Mouse (Mus musculus): ENCODE measurements around the gene B3gat3. TPM values are rescaled to one million over a fixed set of nuclear protein-coding genes. Genes with fewer than 3 reads are reported as not detected.

Gene B3gat3
- polyA plus RNA-seq, 1 experiment from 2014 or later, result 20.5 TPM

DNA sequence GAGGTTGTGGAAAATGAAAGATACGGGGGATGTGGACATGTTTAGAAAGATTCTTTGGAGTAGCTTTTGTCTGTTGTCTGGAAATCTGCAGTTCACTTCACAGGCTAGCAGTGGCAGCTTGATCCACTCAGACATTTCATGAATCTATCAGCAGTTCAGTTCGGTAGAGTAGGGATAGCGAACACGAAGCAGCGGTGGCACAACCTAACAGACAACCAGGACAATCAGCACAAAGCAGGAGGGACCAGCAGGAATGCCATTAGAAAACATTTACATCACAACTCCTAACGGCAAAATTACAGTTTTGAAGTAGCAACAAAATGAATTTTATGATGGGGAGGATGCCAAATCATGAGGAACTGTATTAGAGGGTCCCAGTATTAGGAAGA, 496 bp upstream of the B3gat3 start:
- peak overlapping the region; percentile 90 for H3K9ac ChIP-seq (ENCODE audit: low read depth, low read length)
- ATAC-seq (ENCODE audit: low read depth), result no peak
- H3K4me1 ChIP-seq (ENCODE audit: control insufficient read depth, low read depth, low read length), result peaks cover 16% of the 10 kb centered on the region
- peak overlapping the region; percentile 87 for H3K4me3 ChIP-seq (ENCODE audit: low read depth, low read length)
- 58% methylated on average over 6 of the region's 6 CpGs for WGBS (ENCODE audit: insufficient replicate concordance)
- H3K36me3 ChIP-seq (ENCODE audit: control insufficient read depth, insufficient read depth), result peaks cover 17% of the 10 kb centered on the region
- peak overlapping the region; percentile 96 for H3K27ac ChIP-seq (ENCODE audit: low read length)
- no peaks in the 10 kb centered on the region for H3K9me3 ChIP-seq (replicated peaks; ENCODE audit: control insufficient read depth, low read length)
- H3K27me3 ChIP-seq (ENCODE audit: control insufficient read depth, insufficient read depth, low read depth, low read length), result no peaks in the 10 kb centered on the region
- H3K4me2 ChIP-seq (ENCODE audit: low read depth, low read length), result peak overlapping the region; percentile 92

DNA sequence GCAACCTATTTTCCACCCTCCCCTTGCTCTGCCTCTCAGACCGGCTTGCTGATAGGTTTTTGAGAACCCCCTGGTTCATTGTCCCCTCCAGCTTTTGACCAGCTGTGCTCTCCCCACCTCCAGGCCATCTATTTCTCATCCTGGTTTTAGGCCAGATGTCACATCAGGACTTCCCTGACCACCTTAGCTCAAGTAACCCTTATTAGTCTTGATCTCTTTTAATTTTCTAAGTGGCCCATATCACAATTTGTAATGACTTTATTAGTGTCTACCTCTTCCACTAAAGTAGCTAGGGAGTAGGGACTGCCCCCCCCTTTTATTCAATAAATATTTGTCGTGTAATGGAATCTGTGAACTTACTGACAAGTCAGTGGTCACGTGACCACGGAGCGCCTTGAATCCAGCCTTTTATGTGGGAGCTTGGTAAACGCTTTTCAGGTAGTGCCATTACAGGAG, 690 bp downstream of the B3gat3 start:
- WGBS (ENCODE audit: insufficient replicate concordance), result under 1% methylated on average over 6 of the region's 6 CpGs
- peak overlapping the region; percentile 90 for H3K9ac ChIP-seq (ENCODE audit: low read depth, low read length)
- peak overlapping the region; percentile 87 for H3K4me3 ChIP-seq (ENCODE audit: low read depth, low read length)
- H3K27ac ChIP-seq (ENCODE audit: low read length), result peak overlapping the region; percentile 96
- peak overlapping the region; percentile 92 for H3K4me2 ChIP-seq (ENCODE audit: low read depth, low read length)
- no peaks in the 10 kb centered on the region for H3K27me3 ChIP-seq (ENCODE audit: control insufficient read depth, insufficient read depth, low read depth, low read length)
- peaks cover 16% of the 10 kb centered on the region for H3K4me1 ChIP-seq (ENCODE audit: control insufficient read depth, low read depth, low read length)
- no peak for ATAC-seq (ENCODE audit: low read depth)
- H3K9me3 ChIP-seq (replicated peaks; ENCODE audit: control insufficient read depth, low read length), result no peaks in the 10 kb centered on the region
- peaks cover 5% of the 10 kb centered on the region for H3K36me3 ChIP-seq (ENCODE audit: control insufficient read depth, insufficient read depth)

DNA sequence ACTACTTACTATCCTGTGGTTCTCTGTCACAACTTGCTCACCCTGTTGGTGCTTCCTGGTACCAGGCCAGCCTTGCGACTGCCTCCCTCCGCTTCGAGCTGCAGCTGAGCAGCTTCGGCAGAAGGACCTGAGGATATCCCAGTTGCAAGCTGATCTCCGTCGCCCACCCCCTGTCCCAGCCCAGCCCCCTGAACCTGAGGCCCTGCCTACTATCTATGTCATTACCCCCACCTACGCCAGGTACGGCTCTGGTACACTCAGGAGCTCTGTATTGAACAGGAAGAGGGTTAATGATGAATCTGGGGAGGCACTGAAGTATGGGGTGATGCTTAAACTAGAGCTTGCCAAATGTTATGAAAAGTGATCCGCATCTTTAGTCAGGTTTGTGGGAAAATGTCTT, 1.6 kb downstream of the B3gat3 start:
- peak overlapping the region; percentile 96; the same call in 1 of the 2 replicates for H3K27ac ChIP-seq (ENCODE audit: low read length)
- peak overlapping the region; percentile 87 for H3K4me3 ChIP-seq (ENCODE audit: low read depth, low read length)
- H3K4me1 ChIP-seq (ENCODE audit: control insufficient read depth, low read depth, low read length), result peaks cover 19% of the 10 kb centered on the region
- no peak for ATAC-seq (ENCODE audit: low read depth)
- H3K9me3 ChIP-seq (replicated peaks; ENCODE audit: control insufficient read depth, low read length), result no peaks in the 10 kb centered on the region
- H3K9ac ChIP-seq (ENCODE audit: low read depth, low read length), result peak overlapping the region; percentile 90; the same call in 1 of the 2 replicates
- H3K27me3 ChIP-seq (ENCODE audit: control insufficient read depth, insufficient read depth, low read depth, low read length), result no peaks in the 10 kb centered on the region
- no peaks in the 10 kb centered on the region; the same call in 1 of the 2 replicates for H3K36me3 ChIP-seq (ENCODE audit: control insufficient read depth, insufficient read depth)
- 73% methylated on average over 9 of the region's 9 CpGs for WGBS (ENCODE audit: insufficient replicate concordance)
- H3K4me2 ChIP-seq (ENCODE audit: low read depth, low read length), result peak overlapping the region; percentile 92

DNA sequence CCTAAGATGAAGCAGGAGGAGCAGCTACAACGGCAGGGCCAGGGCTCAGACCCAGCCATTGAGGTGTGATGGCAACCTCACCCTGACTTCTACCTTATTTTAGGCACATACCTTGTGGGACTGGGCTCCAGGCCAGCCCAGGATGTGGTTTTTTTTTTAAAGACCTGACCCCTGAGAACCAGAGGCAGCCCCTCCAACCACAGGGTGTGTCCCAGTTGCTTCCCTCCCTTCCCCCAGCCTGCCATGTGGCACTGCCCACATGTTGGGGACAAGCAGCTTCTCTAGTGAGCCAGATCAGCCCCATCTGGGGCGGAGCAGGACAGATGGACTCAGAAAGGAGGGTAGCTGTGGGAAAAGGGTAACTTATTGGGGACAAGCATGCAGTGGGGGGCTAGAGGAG, 6.6 kb downstream of the B3gat3 start:
- Histone ChIP-seq H3K36me3 (ENCODE audit: control insufficient read depth, insufficient read depth) (no peaks in the 10 kb centered on the region), H3K9ac (ENCODE audit: low read depth, low read length) (no peak overlapping the region), H3K4me3 (ENCODE audit: low read depth, low read length) (no peak overlapping the region), H3K4me2 (ENCODE audit: low read depth, low read length) (no peak overlapping the region), H3K9me3 (replicated peaks; ENCODE audit: control insufficient read depth, low read length) (no peaks in the 10 kb centered on the region), H3K27me3 (ENCODE audit: control insufficient read depth, insufficient read depth, low read depth, low read length) (no peaks in the 10 kb centered on the region), H3K4me1 (ENCODE audit: control insufficient read depth, low read depth, low read length) (peaks cover 46% of the 10 kb centered on the region), H3K27ac (ENCODE audit: low read length) (no peak overlapping the region)
- no peak for ATAC-seq (ENCODE audit: low read depth)
- 46% methylated on average over 2 of the region's 2 CpGs for WGBS (ENCODE audit: insufficient replicate concordance)

DNA sequence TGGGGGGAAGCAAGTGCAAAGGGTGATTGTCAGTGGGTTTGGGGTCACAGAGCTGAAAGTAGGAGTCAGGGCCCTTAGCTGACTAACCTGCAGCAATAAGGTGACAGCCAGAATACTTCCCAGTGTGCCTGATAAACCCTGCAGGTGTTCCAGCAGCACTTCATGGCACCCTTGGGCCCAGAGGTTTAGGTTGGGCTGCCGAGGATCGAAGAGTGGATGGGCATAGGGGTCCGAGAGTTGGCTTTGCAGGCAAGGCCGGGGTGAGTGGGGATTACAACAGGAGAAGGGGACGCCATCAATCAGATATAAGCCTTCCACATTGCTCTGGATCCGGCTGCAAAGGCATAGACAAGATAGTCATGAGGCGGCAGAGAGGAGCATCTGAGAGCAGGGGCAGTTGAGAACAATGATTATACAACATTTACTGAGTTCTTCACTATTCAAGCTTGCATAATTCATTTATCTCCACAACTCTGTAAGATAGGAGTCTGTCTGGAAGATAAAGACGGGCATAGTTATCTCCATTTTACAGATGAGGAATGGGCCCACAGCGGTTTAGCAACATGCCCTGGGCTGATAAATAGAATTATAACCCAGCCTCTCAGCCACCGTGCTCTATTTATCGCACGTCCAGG, 7.8 kb downstream of the B3gat3 start:
- Histone ChIP-seq H3K9me3 (replicated peaks; ENCODE audit: control insufficient read depth, low read length) (no peaks in the 10 kb centered on the region), H3K9ac (ENCODE audit: low read depth, low read length) (peak overlapping the region; percentile 1; the same call in 1 of the 2 replicates), H3K4me1 (ENCODE audit: control insufficient read depth, low read depth, low read length) (peaks cover 43% of the 10 kb centered on the region), H3K4me2 (ENCODE audit: low read depth, low read length) (peak overlapping the region; percentile 99), H3K36me3 (ENCODE audit: control insufficient read depth, insufficient read depth) (no peaks in the 10 kb centered on the region), H3K27me3 (ENCODE audit: control insufficient read depth, insufficient read depth, low read depth, low read length) (no peaks in the 10 kb centered on the region), H3K4me3 (ENCODE audit: low read depth, low read length) (peak overlapping the region; percentile 90), H3K27ac (ENCODE audit: low read length) (peak overlapping the region; percentile 91)
- WGBS (ENCODE audit: insufficient replicate concordance), result 27% methylated on average over 12 of the region's 12 CpGs
- ATAC-seq (ENCODE audit: low read depth), result peak; percentile 37

DNA sequence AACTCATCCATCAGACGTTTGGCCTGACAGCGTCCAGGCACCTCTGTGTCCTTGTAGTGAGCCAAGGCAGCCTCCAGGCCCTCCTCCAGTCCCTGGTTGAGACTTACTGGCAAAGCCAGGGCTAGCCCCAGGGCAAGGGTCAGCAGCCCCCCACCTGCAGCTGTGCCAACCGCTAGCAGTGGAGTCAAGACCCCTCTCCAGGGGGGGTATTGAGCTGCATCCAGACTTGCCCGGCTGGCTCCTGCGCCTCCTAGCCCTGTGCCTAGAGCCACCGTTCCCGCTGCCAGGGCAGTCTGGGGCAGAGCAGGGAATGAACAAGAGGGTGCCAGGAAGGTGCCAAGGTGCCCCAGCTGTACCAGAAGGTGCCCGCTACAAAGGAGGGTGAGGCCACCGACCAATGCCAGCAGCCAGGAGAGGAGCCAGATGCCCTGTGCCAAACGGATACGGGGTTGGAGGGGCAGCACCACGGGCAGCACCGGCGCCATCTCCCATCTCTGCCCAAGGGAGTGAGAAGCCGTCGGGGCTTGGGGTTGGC, 8.6 kb downstream of the B3gat3 start:
- H3K27me3 ChIP-seq (ENCODE audit: control insufficient read depth, insufficient read depth, low read depth, low read length), result no peaks in the 10 kb centered on the region
- H3K9me3 ChIP-seq (replicated peaks; ENCODE audit: control insufficient read depth, low read length), result no peaks in the 10 kb centered on the region
- 30% methylated on average over 16 of the region's 16 CpGs for WGBS (ENCODE audit: insufficient replicate concordance)
- H3K4me3 ChIP-seq (ENCODE audit: low read depth, low read length), result peak overlapping the region; percentile 90
- peak overlapping the region; percentile 91 for H3K27ac ChIP-seq (ENCODE audit: low read length)
- peaks cover 2% of the 10 kb centered on the region; the same call in 1 of the 2 replicates for H3K36me3 ChIP-seq (ENCODE audit: control insufficient read depth, insufficient read depth)
- peak overlapping the region; percentile 99 for H3K4me2 ChIP-seq (ENCODE audit: low read depth, low read length)
- H3K9ac ChIP-seq (ENCODE audit: low read depth, low read length), result peak overlapping the region; percentile 88
- H3K4me1 ChIP-seq (ENCODE audit: control insufficient read depth, low read depth, low read length), result peaks cover 41% of the 10 kb centered on the region
- ATAC-seq (ENCODE audit: low read depth), result peak; percentile 0; the same call in 1 of the 2 replicates

DNA sequence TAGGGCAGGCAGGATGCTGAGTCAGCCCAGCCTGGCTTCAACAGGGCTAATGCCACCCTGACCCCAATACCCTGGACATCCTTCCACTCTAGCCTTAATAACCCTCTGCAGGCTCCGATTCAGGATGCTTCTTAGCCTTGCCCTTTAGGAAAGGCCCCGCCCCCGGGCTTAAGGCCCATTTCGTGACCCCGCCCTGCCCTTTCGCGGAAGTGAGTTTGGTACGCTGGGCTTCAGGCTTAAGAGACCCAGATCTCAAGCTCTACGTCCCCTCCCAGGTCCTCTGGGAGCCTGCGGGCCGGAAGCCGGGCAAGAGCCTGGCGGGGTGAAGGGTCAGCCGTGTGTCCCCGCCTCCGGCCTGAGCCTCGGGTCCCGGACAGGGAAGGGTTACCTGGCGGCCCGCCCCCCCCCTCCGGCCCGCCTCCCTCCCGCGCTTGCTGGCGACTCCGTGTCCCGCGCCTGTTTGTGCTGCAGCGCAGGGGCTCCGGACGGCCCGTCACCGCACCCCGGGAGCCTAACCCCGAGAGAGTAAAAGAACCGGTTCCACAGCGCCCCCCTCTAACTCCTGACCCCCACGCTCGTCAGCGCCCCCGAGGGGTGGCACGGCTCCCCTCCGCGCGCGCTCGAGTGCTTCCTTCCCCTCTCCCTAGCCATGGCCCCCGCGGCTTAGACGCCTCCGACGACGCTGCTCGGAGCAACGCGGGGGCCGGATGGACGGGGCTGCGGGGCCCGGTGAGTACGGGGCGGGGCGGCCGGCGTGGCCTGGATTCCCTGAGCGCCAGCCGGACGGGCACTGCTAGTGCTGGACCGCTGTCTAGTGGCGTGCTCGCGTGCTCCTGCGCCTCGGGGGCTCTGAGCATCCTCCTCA, 9.3 kb downstream of the B3gat3 start, which contains the start of the genes Rom1 and Eml3:
Gene Rom1 (minus strand): TSS at position 133 of the 865 bp plus-strand sequence.
Gene Eml3 (plus strand): TSS at position 329 of the 865 bp plus-strand sequence.
- H3K9ac ChIP-seq (ENCODE audit: low read depth, low read length), result peak within 1 kb of the TSS; percentile 88
- H3K27ac ChIP-seq (ENCODE audit: low read length), result peak within 1 kb of the TSS; percentile 91
- H3K4me2 ChIP-seq (ENCODE audit: low read depth, low read length), result peak within 1 kb of the TSS; percentile 99
- no peaks in the 10 kb centered on the region for H3K27me3 ChIP-seq (ENCODE audit: control insufficient read depth, insufficient read depth, low read depth, low read length)
- no peaks in the 10 kb centered on the region for H3K9me3 ChIP-seq (replicated peaks; ENCODE audit: control insufficient read depth, low read length)
- peaks cover 41% of the 10 kb centered on the region for H3K4me1 ChIP-seq (ENCODE audit: control insufficient read depth, low read depth, low read length)
- peaks cover 5% of the 10 kb centered on the region; the same call in 1 of the 2 replicates for H3K36me3 ChIP-seq (ENCODE audit: control insufficient read depth, insufficient read depth)
- under 1% methylated on average over 70 of the region's 74 CpGs for WGBS (ENCODE audit: insufficient replicate concordance)
- peak; percentile 76 for ATAC-seq (ENCODE audit: low read depth)
- H3K4me3 ChIP-seq (ENCODE audit: low read depth, low read length), result peak within 1 kb of the TSS; percentile 90

DNA sequence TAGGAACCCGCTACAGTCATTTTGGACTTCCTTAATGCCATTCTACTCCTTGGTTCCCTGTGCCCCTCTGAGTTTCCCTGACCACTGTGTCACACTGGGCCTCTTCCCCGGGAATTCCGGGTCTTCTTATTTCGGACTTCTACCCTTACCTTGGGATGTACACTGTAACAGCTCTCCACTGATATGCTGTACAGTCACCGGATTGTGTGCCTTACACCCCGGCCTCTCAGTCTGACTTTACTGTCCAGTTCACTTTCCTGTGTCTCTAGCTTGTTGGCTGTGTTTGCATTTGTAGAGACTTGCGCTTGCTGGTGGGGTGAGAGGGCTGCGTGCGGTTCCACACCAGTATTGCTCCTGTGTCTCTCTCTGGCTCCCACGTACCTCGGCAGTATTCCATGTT, 9.9 kb downstream of the B3gat3 start:
- 6% methylated on average over 11 of the region's 11 CpGs for WGBS (ENCODE audit: insufficient replicate concordance)
- Histone ChIP-seq H3K4me3 (ENCODE audit: low read depth, low read length) (peak overlapping the region; percentile 90), H3K9me3 (replicated peaks; ENCODE audit: control insufficient read depth, low read length) (no peaks in the 10 kb centered on the region), H3K4me1 (ENCODE audit: control insufficient read depth, low read depth, low read length) (peaks cover 41% of the 10 kb centered on the region), H3K27ac (ENCODE audit: low read length) (peak overlapping the region; percentile 91), H3K9ac (ENCODE audit: low read depth, low read length) (peak overlapping the region; percentile 88), H3K36me3 (ENCODE audit: control insufficient read depth, insufficient read depth) (peaks cover 5% of the 10 kb centered on the region; the same call in 1 of the 2 replicates), H3K27me3 (ENCODE audit: control insufficient read depth, insufficient read depth, low read depth, low read length) (no peaks in the 10 kb centered on the region), H3K4me2 (ENCODE audit: low read depth, low read length) (peak overlapping the region; percentile 99)
- ATAC-seq (ENCODE audit: low read depth), result no peak
